Mouse (Mus musculus) embryo, embryonic 11.5 days (tissue): Measurements from ENCODE around the gene Shisal1.
A peak's percentile ranks its signal among the peaks of the same experiment; 100 is the strongest.

ENCODE experiments used
- DNase-seq: peaks from one replicate; pipeline ENCODE4 v3.0.0-alpha.2; 2012; ENCODE audit warnings: low read depth, low spot score

Shisal1 gene

DNA sequence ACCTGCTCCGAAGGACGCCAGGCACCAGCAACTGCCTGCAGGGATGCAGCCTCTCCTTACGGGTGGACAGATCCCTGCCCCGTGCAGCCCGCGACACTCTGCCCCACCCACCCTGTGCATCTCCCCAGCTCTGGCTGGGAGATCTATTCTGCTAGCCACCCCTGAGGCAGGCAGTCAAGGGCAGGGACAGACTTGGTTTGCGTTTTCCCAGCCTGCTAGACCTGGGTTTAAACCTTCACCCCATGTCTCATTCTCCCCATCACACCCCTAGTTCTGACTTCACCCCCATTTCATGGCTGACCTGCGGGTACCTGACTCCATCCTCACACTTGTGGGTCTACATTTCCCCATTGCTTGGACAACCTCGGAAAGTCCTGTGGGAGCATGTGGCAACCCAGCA lies at the start of gene Shisal1:
Shisal1 (minus strand) TSS at position 101 of the 400 bp plus-strand sequence.
- no peak for DNase-seq

GRCm38 (mm10) chr15:84490486-84490885 lies 43.6 kb upstream of the Shisal1 start:
- DNase-seq = no peak

GRCm38 (mm10) chr15:84484255-84484654 lies 37.4 kb upstream of the Shisal1 start:
- no peak for DNase-seq

DNA sequence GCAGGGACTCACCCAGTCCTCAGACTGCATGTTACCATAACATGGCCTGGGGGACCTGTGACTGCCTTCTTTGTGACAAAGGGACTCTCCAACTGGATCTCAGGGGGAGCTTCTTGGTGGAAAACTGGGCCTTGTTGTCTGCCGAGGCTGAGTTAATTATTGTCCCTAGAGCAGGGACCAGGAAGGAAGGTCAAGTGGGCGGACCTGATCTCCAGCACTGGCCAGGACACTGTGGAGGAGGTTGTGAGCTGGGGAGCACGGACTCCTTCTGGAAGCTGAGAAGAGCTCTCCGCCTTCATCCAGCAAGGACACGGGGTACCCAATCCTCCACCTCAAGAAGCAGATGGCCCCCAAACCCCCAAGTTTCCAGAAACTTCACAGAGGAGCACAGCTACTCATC lies 36.7 kb upstream of the Shisal1 start:
- DNase-seq = no peak

DNA sequence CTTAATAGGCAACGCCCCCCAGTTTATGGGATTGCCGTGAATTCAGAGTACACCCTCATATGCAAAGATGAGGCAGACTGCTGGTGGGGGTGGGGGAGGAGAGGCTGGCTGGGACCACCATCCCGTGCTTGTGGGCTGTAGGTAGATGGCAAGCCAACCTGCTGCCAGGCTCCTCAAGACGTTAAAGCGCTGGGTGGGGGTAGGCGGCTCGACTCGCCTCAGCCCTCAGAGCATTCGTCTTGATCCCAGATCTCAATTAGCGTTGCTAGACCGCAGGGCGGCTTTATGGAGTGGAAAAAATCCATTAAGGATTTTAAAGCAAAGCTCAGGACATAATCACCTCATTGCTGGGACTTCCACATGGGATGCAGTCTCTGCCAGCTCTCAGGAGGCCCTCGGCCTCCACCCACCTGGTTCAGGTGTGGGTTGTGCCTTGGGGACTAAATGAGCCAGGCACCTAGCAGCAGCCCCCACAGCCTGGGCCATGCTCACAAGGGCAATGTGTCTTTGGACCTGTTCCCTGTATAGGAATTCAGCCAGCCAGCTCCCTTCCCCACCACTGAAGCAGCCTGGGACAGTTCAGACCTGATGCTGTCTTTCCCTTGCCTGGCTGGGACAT lies 34.5 kb upstream of the Shisal1 start:
- DNase-seq = no peak

GRCm38 (mm10) chr15:84469391-84469790 lies 22.5 kb upstream of the Shisal1 start:
- DNase-seq = no peak

DNA sequence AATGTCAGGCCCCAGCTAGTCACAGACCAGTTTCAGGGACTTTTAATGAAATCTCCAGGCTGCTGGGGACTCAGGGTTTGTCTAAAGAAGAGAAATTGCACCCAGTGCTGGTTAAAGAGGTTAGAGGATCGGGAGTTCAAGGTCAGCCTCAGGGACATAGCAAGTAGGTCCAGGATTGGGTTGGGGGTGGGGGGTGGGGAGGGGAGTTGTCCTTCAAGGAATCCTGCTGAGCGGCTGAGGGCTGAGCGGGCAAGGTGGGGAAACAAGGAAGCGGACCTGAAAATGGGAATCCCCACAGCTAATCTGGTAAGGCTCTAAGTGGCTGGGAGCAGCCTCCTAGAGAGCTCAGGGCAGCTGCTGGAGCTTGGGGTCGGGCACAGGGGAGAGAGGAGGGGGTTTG lies 20.9 kb upstream of the Shisal1 start:
- no peak for DNase-seq

- no peak for DNase-seq
Measured at GRCm38 (mm10) chr15:84466458-84467267, 19.8 kb upstream of the Shisal1 start.

DNA sequence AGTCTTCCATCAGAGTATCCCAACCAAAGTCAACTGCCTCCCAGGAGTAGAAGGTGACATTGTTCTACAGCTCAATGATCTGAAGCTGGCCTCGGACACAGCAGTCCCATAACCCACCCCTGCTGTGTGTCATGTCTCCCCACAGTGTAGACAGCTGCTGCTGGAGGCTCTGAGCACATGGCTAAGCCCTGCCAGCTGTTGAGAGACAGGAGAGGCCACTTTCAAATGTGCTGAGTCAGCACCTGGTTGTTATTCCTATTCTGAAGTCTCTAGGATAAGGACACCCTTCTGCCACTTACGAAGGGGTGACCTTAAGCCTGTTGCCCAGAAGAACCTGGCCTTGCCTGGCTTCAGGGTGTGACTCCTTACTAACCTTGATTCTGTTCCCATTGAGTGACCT lies 14.5 kb upstream of the Shisal1 start:
- no peak for DNase-seq

DNA sequence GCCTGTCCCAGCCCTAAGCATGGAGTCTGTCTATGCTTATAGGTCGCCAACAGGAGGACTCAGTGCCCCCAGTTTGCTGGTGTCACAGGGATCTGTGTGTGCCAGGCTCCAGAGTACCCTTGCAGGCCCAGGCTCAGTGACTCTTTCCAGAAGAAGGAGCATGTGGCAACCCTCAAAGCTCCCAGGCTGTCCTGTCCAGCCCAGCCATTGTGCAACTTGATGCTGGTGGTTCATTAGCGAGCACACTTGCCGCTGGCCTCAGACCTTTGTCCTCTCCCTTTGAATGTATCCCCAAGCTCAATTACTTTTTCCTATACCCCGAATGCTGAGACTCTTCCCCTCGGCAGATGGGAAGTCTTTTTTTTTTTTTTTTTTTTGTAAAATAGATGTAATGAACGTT lies 12.1 kb upstream of the Shisal1 start:
- no peak for DNase-seq

- DNase-seq = no peak
Measured at GRCm38 (mm10) chr15:84455286-84455685, 8.4 kb upstream of the Shisal1 start.

DNA sequence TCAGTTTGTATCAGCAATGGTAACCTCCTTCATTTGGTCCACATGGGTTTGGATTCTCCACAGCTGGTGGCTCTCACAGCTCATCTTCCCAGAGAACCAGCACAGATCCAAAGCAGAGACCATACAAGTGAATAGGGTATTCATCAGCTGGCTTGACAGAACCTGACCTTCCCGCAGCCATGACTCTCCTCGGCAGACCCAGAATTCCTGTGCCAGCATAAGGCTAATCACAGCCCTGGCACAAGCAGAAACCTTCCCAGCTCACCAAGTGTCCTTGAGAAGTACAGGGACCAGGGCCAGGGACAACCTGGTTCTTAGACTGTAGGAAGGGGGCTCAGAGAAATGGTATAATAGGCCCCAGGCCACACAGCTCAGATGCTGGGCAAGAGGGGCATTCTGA lies 6.2 kb upstream of the Shisal1 start:
- DNase-seq = no peak

DNA sequence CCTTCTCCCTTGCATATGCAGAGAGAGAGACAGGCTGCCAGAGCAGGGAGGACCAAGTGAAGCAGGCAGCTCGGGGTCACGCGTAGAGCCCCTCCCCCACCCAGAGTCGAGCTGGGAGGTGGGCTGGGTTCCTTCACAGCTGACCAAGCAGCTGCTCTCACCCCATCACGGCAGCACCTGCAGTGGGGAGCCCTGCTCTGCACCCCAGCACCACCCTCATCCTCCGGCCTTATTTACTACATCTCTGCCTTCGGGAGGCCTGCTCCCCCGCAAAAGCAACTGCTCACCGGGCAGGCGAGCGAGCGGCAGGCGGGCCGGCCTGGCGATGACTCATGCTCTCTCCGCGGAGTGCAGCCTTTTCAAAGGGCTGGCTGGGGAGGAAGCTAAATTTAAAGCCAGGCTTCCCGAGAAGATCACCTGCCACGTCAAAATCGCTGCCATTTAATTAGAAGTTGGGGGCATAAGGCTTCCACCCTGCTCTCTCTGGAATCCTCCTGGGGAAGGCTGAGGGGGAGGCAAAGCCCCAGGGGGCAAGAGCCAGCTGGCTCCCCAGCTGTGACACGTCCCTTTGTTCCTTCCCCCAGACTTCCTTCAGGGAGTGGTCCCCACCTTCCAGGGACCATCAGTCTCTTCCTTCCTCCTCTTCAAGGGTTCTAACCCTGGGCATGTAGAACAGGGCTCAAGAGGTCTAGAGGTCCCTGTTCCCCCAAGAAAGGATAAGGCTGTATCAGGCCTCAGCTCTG lies 3.7 kb upstream of the Shisal1 start:
- peak; percentile 39 for DNase-seq

DNA sequence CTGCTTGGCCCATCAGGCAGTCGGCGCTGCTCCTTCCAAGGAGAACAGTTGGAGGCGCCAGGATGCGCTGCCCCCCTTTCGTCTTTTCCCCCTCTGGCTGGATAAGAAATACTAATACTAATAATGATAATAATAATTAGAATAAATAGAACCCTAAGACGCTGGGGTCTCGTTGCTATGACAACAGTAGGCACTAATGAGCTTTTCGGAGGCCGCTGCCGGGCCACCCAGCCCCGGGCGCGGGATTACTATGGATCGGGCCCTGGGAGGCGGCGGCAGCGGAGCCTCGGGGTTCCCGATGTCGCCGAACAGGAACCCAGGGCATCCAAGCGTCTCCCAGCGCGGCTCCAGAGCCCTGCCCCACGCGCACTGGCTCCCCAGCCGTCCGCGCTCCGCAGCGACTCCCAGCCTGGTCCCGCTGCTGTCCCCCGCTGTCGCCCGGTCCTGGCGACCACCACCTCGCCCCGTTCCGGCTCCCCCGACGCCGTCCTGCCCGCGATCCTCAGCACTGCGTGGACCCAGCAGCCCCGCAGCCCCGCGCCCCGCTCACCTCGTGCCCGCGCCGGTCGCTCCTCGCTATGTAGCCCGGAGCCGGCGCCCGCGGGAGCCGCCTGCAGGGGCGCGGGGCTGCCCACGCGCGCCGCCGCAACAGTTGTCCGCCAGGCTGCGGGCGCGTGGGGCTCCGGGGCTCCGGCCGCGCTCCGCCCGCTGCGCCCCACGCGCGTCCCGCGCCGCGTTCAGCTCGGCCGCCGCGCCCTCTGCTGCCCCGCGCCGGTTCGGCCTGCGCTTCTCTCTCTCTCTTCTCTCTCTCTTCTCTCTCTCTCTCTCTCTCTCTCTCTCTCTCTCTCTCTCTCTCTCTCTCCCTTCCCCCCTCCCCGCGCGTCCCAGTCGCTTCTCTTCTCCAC lies 833 bp downstream of the Shisal1 start:
- no peak for DNase-seq

- no peak for DNase-seq
Measured at GRCm38 (mm10) chr15:84444181-84444580, 2.7 kb downstream of the Shisal1 start.

- DNase-seq = no peak
Measured at GRCm38 (mm10) chr15:84443631-84444030, 3.3 kb downstream of the Shisal1 start.

DNA sequence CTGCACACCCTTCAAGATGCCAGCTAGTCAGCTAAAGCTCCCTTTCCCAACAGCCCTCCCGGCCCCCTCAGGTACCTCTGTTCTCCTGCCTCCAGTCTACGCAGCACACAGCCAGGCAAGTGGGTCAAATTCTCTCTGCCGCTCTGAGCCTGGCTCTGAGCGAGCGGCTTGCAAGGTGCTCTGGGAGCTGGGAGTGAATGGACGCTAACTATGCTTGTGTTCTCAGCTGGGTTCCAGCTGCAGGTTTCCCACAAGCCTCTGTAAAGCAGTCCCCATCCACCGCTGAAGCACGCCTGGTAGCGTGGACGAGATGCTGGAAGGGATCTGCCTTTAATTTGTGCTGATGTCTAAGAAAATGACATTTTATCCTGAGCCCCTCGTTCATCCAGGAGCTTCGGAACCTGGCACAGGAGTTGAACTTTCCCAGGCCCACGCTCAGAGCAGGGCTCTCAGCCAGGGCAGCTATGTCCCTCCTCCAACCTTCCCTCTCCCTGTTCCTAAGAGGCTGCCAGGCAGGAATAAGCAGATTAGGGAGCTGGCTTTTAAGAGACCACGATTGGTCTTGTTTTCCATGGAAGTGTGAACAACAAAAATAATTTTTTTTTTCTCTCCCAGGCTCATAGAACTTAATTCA lies 5.1 kb downstream of the Shisal1 start:
- DNase-seq = no peak

- no peak for DNase-seq
Measured at GRCm38 (mm10) chr15:84440820-84441219, 6.1 kb downstream of the Shisal1 start.

GRCm38 (mm10) chr15:84433586-84434185 lies 13.2 kb downstream of the Shisal1 start:
- no peak for DNase-seq

DNA sequence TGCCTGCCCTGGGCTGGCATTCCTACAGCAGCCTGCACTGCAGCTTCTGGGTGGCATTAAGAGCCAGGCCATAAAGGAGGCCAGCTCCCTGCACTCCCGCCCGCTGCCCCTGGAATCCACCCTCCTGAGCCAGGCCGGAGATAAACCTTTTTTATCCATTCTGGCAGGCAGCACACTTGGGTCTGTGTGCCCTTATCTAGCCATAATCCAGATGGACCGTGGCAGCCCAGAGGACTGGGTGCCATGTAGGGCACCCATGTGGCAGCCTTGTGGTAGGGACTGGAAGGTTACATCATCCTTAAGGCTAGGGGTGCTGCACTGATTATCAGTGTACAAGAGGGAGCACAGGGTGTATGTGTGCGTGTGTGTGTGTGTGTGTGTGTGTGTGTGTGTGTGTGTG lies 16.4 kb downstream of the Shisal1 start:
- DNase-seq = no peak

DNA sequence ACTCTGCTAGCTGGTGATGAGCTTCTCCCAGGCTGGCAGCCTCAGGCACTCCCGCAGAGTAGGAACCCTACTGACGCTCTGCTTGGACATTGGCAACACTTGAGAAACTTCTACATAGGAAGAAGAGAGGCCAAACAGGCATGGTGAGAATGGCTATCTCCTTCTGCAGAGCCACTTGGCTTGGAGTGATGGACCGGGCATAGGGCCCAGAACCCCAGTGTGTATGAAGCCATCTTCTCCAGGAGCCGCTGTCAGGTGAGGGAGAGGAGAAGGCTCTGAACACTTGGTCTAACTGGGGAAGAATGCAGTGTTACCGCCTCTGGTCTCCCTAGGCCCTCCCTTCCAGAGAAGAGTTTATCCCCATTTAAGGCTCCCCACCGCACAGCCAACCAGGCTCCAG lies 19.3 kb downstream of the Shisal1 start:
- no peak for DNase-seq
